Mouse (Mus musculus): Measurements from ENCODE around the gene Arrdc1. TPM values are rescaled to one million over a fixed set of nuclear protein-coding genes. Genes with fewer than 3 reads are reported as not detected.
"Not testable (repeated sequence)": the region's sequence is repeated elsewhere in the genome, so short reads cannot be mapped to it uniquely, and the experiment has no call there.

Gene Arrdc1
- polyA plus RNA-seq, 1 experiment from 2014 or later, result 23.9 TPM

GRCm38 (mm10) chr2:24944304-24944703 lies 9.3 kb upstream of the Arrdc1 start:
- H3K4me1 ChIP-seq (replicated peaks); H3K9me3 ChIP-seq; H3K36me3 ChIP-seq; H3K4me2 ChIP-seq; H3K27ac ChIP-seq; H3K27me3 ChIP-seq; ATAC-seq (ENCODE audit: low FRiP score); H3K4me3 ChIP-seq; H3K9ac ChIP-seq: not testable (repeated sequence)
- WGBS, result 56% methylated on average over 2 of the region's 2 CpGs

GRCm38 (mm10) chr2:24942092-24942491 lies 7.0 kb upstream of the Arrdc1 start:
- ATAC-seq (ENCODE audit: low FRiP score), result no peak
- Histone ChIP-seq H3K36me3 (no peaks in the 10 kb centered on the region), H3K9me3 (no peaks in the 10 kb centered on the region), H3K4me2 (no peak overlapping the region), H3K27ac (no peak overlapping the region), H3K4me1 (replicated peaks) (no peaks in the 10 kb centered on the region), H3K9ac (no peak overlapping the region), H3K27me3 (0 out of 2 replicates have a peak, but pooled peaks cover 8% of the 10 kb centered on the region), H3K4me3 (no peak overlapping the region)
- WGBS, result 76% methylated on average over 4 of the region's 4 CpGs

DNA sequence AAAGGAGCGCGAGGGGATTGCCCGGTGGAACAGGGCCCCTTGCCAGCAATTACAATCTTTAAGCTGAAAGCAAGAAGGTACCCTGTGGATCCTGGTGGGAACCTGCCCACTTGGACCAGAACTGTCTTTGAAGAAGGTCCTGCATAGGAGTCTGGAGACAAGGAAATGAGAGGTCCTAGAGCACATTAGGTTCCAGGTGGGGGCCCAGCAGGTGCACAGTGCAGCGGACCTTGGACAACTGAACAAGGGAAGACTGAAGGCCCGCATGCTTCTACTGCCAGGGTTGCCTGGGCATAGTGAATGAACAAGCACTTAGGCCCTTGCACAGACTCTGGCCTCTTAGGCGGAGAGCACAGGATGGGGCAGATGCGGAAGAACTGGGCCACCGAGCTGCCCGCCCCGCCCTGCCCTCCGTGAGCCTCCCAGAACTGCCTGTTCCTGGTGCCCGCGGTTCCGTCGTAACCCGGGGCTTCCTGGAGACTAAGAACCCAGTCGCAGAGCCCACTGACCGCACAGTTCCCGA lies 550 bp downstream of the Arrdc1 start:
- H3K9ac ChIP-seq, result peak overlapping the region; percentile 82
- H3K36me3 ChIP-seq, result no peaks in the 10 kb centered on the region
- H3K4me3 ChIP-seq, result peak overlapping the region; percentile 64
- 4% methylated on average over 19 of the region's 19 CpGs for WGBS
- H3K27me3 ChIP-seq, result peaks cover 25% of the 10 kb centered on the region
- peak overlapping the region; percentile 35; the same call in 1 of the 2 replicates for H3K27ac ChIP-seq
- ATAC-seq (ENCODE audit: low FRiP score), result peak; percentile 49; the same call in 1 of the 2 replicates
- no peaks in the 10 kb centered on the region for H3K9me3 ChIP-seq
- H3K4me1 ChIP-seq (replicated peaks), result peaks cover 26% of the 10 kb centered on the region
- H3K4me2 ChIP-seq, result peak overlapping the region; percentile 86

GRCm38 (mm10) chr2:24929593-24929992 lies 5.5 kb downstream of the Arrdc1 start:
- Histone ChIP-seq H3K27me3 (peaks cover 14% of the 10 kb centered on the region), H3K27ac (no peak overlapping the region), H3K4me2 (no peak overlapping the region), H3K9ac (no peak overlapping the region), H3K4me3 (no peak overlapping the region), H3K4me1 (replicated peaks) (peaks cover 15% of the 10 kb centered on the region), H3K36me3 (peaks cover 15% of the 10 kb centered on the region), H3K9me3 (no peaks in the 10 kb centered on the region)
- WGBS, result 92% methylated on average over 5 of the region's 5 CpGs
- ATAC-seq (ENCODE audit: low FRiP score), result no peak

- Histone ChIP-seq H3K4me2 (no peak overlapping the region), H3K27ac (no peak overlapping the region), H3K9ac (no peak overlapping the region), H3K36me3 (peaks cover 15% of the 10 kb centered on the region), H3K9me3 (no peaks in the 10 kb centered on the region), H3K4me1 (replicated peaks) (peaks cover 10% of the 10 kb centered on the region), H3K27me3 (peaks cover 11% of the 10 kb centered on the region), H3K4me3 (no peak overlapping the region)
- ATAC-seq (ENCODE audit: low FRiP score), result no peak
- WGBS, result 70% methylated on average over 2 of the region's 2 CpGs
Observed at GRCm38 (mm10) chr2:24929119-24929518, 5.9 kb downstream of the Arrdc1 start.

DNA sequence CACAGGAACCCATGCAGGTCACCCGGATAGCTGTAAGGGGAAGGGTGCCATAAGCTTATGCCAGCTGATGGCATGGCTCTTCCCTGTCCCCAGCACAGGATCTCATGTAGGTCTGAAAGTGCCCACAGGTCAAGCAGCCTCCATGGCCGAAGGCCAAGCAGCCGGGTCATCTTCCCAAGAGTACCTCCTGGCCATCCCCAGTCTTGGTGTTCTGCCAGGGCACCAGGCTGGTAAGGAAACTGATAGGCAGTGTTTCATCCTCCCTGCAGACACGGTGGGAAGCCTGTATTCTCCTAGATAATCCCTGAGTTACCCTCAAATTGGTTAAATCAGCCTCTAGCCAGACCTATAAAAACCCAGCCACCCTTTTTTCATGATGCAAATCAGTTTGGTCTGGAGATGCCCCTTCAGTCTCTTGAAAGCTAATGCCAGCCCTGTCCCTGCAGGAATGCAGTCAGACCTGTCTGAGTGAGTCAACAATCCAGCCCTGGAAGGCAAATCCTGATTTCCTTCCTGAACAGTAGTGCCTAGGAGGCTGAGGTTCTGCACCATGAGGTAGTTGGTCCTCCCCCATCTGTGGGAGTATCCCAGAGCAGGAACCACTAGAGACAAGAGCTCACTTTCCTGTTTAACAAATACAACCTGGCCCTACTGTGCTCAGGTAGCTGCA lies 7.1 kb downstream of the Arrdc1 start:
- Histone ChIP-seq H3K27me3 (no peaks in the 10 kb centered on the region; the same call in 1 of the 2 replicates), H3K4me2 (no peak overlapping the region), H3K9me3 (no peaks in the 10 kb centered on the region), H3K4me3 (no peak overlapping the region), H3K4me1 (replicated peaks) (no peaks in the 10 kb centered on the region), H3K36me3 (peaks cover 15% of the 10 kb centered on the region), H3K27ac (no peak overlapping the region), H3K9ac (no peak overlapping the region)
- WGBS, result 70% methylated on average over 4 of the region's 4 CpGs
- no peak for ATAC-seq (ENCODE audit: low FRiP score)

- no peak overlapping the region for H3K9ac ChIP-seq
- no peak overlapping the region for H3K4me3 ChIP-seq
- 78% methylated on average over 7 of the region's 7 CpGs for WGBS
- H3K36me3 ChIP-seq, result peaks cover 15% of the 10 kb centered on the region
- H3K4me2 ChIP-seq, result no peak overlapping the region
- no peaks in the 10 kb centered on the region for H3K9me3 ChIP-seq
- no peaks in the 10 kb centered on the region for H3K4me1 ChIP-seq (replicated peaks)
- H3K27ac ChIP-seq, result no peak overlapping the region
- H3K27me3 ChIP-seq, result no peaks in the 10 kb centered on the region; the same call in 1 of the 2 replicates
- ATAC-seq (ENCODE audit: low FRiP score), result no peak
Observed at GRCm38 (mm10) chr2:24926965-24927358, 8.1 kb downstream of the Arrdc1 start.

GRCm38 (mm10) chr2:24926345-24926964 lies 8.6 kb downstream of the Arrdc1 start:
- WGBS, result 89% methylated on average over 9 of the region's 9 CpGs
- no peak overlapping the region for H3K4me2 ChIP-seq
- H3K9ac ChIP-seq, result no peak overlapping the region
- no peaks in the 10 kb centered on the region for H3K9me3 ChIP-seq
- peaks cover 15% of the 10 kb centered on the region for H3K36me3 ChIP-seq
- no peak overlapping the region for H3K4me3 ChIP-seq
- no peak for ATAC-seq (ENCODE audit: low FRiP score)
- no peaks in the 10 kb centered on the region; the same call in 1 of the 2 replicates for H3K27me3 ChIP-seq
- no peaks in the 10 kb centered on the region for H3K4me1 ChIP-seq (replicated peaks)
- H3K27ac ChIP-seq, result no peak overlapping the region

DNA sequence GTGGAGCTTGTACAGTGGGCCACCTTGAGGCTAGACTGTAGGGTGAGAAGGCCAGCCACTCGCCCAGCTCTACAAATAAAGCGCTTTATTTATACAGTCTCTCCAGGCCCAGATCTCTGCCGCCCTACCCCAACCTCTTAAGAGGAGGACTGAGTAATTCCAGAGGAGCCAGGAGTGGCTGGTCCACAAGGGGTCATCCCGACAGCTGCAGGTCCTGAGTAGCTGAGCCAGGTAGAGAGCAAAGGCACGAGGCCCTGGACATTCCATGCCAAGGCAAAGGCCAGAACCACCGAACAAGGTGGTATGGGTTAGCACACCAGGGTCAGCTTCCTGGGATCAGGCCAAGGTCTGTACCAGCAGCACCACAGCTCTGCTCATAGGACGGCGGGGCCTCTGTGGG lies 9.8 kb downstream of the Arrdc1 start:
- H3K4me1 ChIP-seq (replicated peaks), result no peaks in the 10 kb centered on the region
- ATAC-seq (ENCODE audit: low FRiP score), result no peak
- H3K27ac ChIP-seq, result no peak overlapping the region
- no peak overlapping the region for H3K4me2 ChIP-seq
- WGBS, result 89% methylated on average over 8 of the region's 8 CpGs
- H3K9ac ChIP-seq, result no peak overlapping the region
- H3K36me3 ChIP-seq, result peaks cover 15% of the 10 kb centered on the region
- no peaks in the 10 kb centered on the region; the same call in 1 of the 2 replicates for H3K27me3 ChIP-seq
- no peaks in the 10 kb centered on the region for H3K9me3 ChIP-seq
- no peak overlapping the region for H3K4me3 ChIP-seq

GRCm38 (mm10) chr2:24923561-24923960 lies 11.5 kb downstream of the Arrdc1 start:
- Histone ChIP-seq H3K4me2 (no peak overlapping the region), H3K4me1 (replicated peaks) (no peaks in the 10 kb centered on the region), H3K9me3 (no peaks in the 10 kb centered on the region), H3K27me3 (no peaks in the 10 kb centered on the region), H3K27ac (no peak overlapping the region), H3K4me3 (no peak overlapping the region), H3K36me3 (peaks cover 15% of the 10 kb centered on the region), H3K9ac (no peak overlapping the region)
- 67% methylated on average over 2 of the region's 2 CpGs for WGBS
- ATAC-seq (ENCODE audit: low FRiP score), result no peak

DNA sequence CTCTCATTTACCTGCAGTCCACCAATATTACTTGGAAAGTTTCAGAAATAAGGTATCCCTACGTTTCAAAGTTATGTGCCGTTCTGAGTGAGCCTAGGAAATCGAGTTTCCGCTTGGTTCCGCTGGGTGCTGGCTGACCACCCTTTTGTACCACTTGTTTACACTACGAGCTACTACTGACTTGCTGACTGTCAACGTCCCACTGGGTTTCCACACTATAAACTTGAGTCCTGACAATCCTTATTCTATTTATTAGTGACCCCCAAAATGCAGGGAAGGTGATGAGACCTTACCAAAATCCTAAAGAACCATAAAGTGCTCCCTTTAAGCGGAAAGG lies 15.2 kb downstream of the Arrdc1 start:
- H3K27ac ChIP-seq, result peak overlapping the region; percentile 98
- H3K4me1 ChIP-seq (replicated peaks), result peaks cover 17% of the 10 kb centered on the region
- H3K4me2 ChIP-seq, result peak overlapping the region; percentile 82
- H3K27me3 ChIP-seq, result no peaks in the 10 kb centered on the region
- ATAC-seq (ENCODE audit: low FRiP score), result peak; percentile 62
- H3K4me3 ChIP-seq, result peak overlapping the region; percentile 89
- H3K9ac ChIP-seq, result peak overlapping the region; percentile 96
- no peaks in the 10 kb centered on the region for H3K36me3 ChIP-seq
- H3K9me3 ChIP-seq, result no peaks in the 10 kb centered on the region
- WGBS, result 9% methylated on average over 8 of the region's 8 CpGs

DNA sequence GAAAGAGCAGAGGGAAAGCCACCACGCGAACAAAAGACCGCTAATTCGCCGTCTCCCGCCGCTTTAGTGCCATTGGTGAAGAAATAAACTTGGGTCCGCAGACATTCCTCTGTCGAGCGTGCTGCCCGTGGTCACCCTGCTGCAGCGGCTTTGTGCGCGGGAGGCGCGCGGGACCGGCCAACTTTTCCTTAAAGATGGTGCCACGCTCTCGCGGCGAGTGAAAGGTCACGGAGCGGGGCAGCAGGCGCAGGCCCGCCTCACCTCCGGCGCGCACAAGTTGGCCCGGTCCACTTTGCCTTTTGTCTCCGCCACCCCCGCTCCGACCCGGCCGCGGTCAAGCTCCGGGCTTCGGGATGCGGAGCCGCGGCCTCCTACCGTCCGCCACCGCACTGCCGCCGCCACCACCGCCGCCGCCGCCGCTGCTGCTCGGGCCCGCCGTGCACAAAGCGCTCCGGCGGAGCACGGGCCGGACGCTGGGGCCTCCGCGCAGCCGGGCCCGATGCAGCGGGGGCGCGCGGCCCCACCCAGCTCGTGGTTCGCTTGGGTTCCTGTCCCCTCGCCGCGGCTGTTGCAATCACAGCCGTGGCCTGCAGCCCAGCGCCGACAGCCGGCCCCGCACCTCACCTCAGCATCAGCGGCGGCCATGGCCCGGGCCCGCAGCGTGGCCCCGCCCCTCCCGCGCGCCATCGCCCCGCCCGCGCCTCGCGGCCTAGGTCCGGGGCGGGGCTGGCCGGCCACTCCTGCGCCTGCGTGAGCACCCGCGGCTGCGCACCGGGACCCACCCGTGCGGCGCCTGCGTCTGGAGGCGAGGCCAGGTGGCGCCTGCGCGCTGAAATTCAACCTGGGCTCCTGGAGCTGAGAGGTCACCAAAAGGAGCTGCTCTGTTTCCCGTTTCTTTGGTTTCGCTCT lies 15.9 kb downstream of the Arrdc1 start, which contains the start of gene Ehmt1:
TSS of gene Ehmt1 (minus strand) at position 685 of the 909 bp plus-strand sequence.
- peaks cover 17% of the 10 kb centered on the region for H3K4me1 ChIP-seq (replicated peaks)

More for the DNA sequence above, 15.9 kb downstream of the Arrdc1 start, which contains the start of gene Ehmt1:
- H3K9me3 ChIP-seq, result no peaks in the 10 kb centered on the region
- peak within 1 kb of the TSS; percentile 82 for H3K4me2 ChIP-seq
- peak within 1 kb of the TSS; percentile 98 for H3K27ac ChIP-seq
- H3K36me3 ChIP-seq, result no peaks in the 10 kb centered on the region
- H3K9ac ChIP-seq, result peak within 1 kb of the TSS; percentile 96
- ATAC-seq (ENCODE audit: low FRiP score), result peak; percentile 97
- no peaks in the 10 kb centered on the region for H3K27me3 ChIP-seq
- 0% methylated on average over 96 of the region's 112 CpGs for WGBS
- peak within 1 kb of the TSS; percentile 89 for H3K4me3 ChIP-seq
